Mouse (Mus musculus): ENCODE measurements at regions not wholly inside any gene's neighbourhood (a gene's known extent, or its start where the extent isn't known, plus 50 kb on each side); places are given as distances from the start of the nearest gene placed in this dataset.

GRCm38 (mm10) chr7:129096374-129097069 lies 160.3 kb upstream of the Plpp4 start:
- Histone ChIP-seq H3K27ac (no peak overlapping the region), H3K79me2 (replicated peaks; ENCODE audit: control insufficient read depth, insufficient read depth, low read length) (no peaks in the 10 kb centered on the region), H3K4me3 (no peak overlapping the region), H3K9ac (ENCODE audit: low read depth, low read length) (no peak overlapping the region), H3K4me1 (ENCODE audit: control insufficient read depth, insufficient read depth, low read length) (no peaks in the 10 kb centered on the region), H3K27me3 (ENCODE audit: control insufficient read depth, insufficient read depth, low read length) (no peaks in the 10 kb centered on the region), H3K36me3 (ENCODE audit: control insufficient read depth, insufficient read depth, low read length) (no peaks in the 10 kb centered on the region)
- intact Hi-C loops (cut with DNase I): no loop called here
- TF ChIP-seq POLR2A (IDR thresholded peaks at IDR 0.05; ENCODE audit: insufficient read depth, low read depth, low read length): no peak
- no peak for TF ChIP-seq CTCF (IDR thresholded peaks at IDR 0.05)
- TF ChIP-seq EP300 (IDR thresholded peaks at IDR 0.05; ENCODE audit: insufficient read depth, low read depth, low read length): no peak
- 25% methylated on average over 3 of the region's 3 CpGs for WGBS
- no peak for DNase-seq

DNA sequence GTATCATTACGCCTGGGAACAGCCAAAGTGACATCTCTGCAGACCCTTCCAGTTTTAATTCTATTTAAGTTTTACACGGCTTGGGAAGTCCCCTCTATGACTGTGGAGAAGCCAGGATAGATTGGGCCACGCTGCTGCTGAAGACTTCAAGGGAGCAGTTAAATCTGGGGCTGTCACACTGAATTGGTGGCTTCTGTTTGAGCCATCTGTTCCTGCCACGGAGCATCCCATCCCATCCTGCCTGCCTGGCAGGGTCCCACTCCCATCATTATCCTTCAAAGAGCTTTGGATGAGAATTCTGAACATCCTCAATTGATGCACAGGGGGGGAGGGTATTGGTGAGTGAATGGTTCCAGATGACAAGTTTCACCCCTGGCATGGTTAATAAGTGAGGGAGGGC lies 154.4 kb upstream of the Plpp4 start:
- no peaks in the 10 kb centered on the region for H3K4me1 ChIP-seq (ENCODE audit: control insufficient read depth, insufficient read depth, low read length)
- no peak overlapping the region for H3K27ac ChIP-seq
- no peak for TF ChIP-seq POLR2A (IDR thresholded peaks at IDR 0.05; ENCODE audit: insufficient read depth, low read depth, low read length)
- TF ChIP-seq EP300 (IDR thresholded peaks at IDR 0.05; ENCODE audit: insufficient read depth, low read depth, low read length): no peak
- no peak for TF ChIP-seq CTCF (IDR thresholded peaks at IDR 0.05)
- H3K36me3 ChIP-seq (ENCODE audit: control insufficient read depth, insufficient read depth, low read length): no peaks in the 10 kb centered on the region
- intact Hi-C loops (cut with DNase I): no loop called here
- no peak overlapping the region for H3K4me3 ChIP-seq
- WGBS: 73% methylated on average over 4 of the region's 4 CpGs
- no peaks in the 10 kb centered on the region for H3K79me2 ChIP-seq (replicated peaks; ENCODE audit: control insufficient read depth, insufficient read depth, low read length)
- no peak for DNase-seq
- no peaks in the 10 kb centered on the region for H3K27me3 ChIP-seq (ENCODE audit: control insufficient read depth, insufficient read depth, low read length)
- no peak overlapping the region for H3K9ac ChIP-seq (ENCODE audit: low read depth, low read length)

DNA sequence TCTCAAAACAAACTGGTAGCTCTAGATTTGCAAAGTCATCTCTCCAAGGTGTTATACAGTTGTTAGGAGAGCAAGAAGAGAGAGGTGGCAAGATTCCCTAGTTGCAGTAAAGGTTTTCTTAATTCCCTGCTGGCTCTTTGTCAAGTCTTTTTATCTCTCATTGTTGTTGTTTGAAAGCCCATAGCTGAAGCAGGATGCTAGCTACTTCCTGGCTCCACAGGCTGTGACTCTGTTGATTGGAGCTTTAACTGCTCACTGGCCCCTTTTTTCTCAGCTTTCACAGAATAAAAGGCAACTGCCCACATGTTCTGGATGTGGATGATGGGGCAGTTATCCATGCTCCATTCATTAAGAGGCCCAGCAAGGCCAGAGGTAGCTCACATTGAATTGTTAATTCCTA lies 122.7 kb upstream of the Plpp4 start:
- H3K9ac ChIP-seq (ENCODE audit: low read depth, low read length): no peak overlapping the region
- no peaks in the 10 kb centered on the region for H3K27me3 ChIP-seq (ENCODE audit: control insufficient read depth, insufficient read depth, low read length)
- intact Hi-C loops (cut with DNase I): no loop called here
- H3K27ac ChIP-seq: no peak overlapping the region
- H3K79me2 ChIP-seq (replicated peaks; ENCODE audit: control insufficient read depth, insufficient read depth, low read length): no peaks in the 10 kb centered on the region
- H3K4me3 ChIP-seq: no peak overlapping the region
- no peaks in the 10 kb centered on the region for H3K36me3 ChIP-seq (ENCODE audit: control insufficient read depth, insufficient read depth, low read length)
- peaks cover 2% of the 10 kb centered on the region; the same call in 1 of the 2 replicates for H3K4me1 ChIP-seq (ENCODE audit: control insufficient read depth, insufficient read depth, low read length)
- no peak for TF ChIP-seq POLR2A (IDR thresholded peaks at IDR 0.05; ENCODE audit: insufficient read depth, low read depth, low read length)
- no peak for TF ChIP-seq EP300 (IDR thresholded peaks at IDR 0.05; ENCODE audit: insufficient read depth, low read depth, low read length)
- TF ChIP-seq CTCF (IDR thresholded peaks at IDR 0.05): no peak
- no peak for DNase-seq

DNA sequence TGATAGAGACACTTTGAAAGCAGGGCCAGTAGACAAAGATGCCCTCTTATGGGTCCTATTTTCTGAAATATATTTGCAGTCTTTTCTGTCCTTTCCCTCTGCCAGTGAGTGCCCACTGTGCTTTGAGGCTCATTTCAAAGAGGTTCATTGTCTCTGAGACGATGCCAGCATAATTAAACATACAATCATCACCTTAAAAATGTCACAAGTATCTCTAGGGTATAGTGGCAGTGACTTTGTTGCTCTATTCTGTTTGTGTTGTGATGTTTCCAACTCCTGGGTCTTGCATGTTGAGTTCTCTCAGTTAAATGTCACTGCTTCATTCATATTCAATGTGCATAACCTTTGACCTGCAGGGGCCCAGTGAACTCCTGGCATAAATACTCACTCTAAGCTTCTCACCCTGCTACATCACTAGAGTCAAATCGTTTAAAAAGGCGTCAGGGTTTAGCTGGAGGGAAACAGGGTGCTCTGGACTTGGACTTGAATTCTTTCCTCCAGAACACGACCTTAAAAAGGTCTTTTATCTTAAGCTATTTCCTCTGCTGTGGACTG lies 122.1 kb upstream of the Plpp4 start:
- H3K79me2 ChIP-seq (replicated peaks; ENCODE audit: control insufficient read depth, insufficient read depth, low read length): no peaks in the 10 kb centered on the region
- H3K4me3 ChIP-seq: no peak overlapping the region
- H3K9ac ChIP-seq (ENCODE audit: low read depth, low read length): no peak overlapping the region
- H3K27me3 ChIP-seq (ENCODE audit: control insufficient read depth, insufficient read depth, low read length): no peaks in the 10 kb centered on the region
- no peak for DNase-seq
- H3K27ac ChIP-seq: no peak overlapping the region
- WGBS: 20% methylated on average over 4 of the region's 4 CpGs
- H3K4me1 ChIP-seq (ENCODE audit: control insufficient read depth, insufficient read depth, low read length): peaks cover 2% of the 10 kb centered on the region; the same call in 1 of the 2 replicates
- TF ChIP-seq POLR2A (IDR thresholded peaks at IDR 0.05; ENCODE audit: insufficient read depth, low read depth, low read length) (no peak), EP300 (IDR thresholded peaks at IDR 0.05; ENCODE audit: insufficient read depth, low read depth, low read length) (no peak), CTCF (IDR thresholded peaks at IDR 0.05) (no peak)
- intact Hi-C loops (cut with DNase I): no loop called here
- no peaks in the 10 kb centered on the region for H3K36me3 ChIP-seq (ENCODE audit: control insufficient read depth, insufficient read depth, low read length)

GRCm38 (mm10) chr7:129137303-129137990 lies 119.4 kb upstream of the Plpp4 start:
- Histone ChIP-seq H3K79me2 (replicated peaks; ENCODE audit: control insufficient read depth, insufficient read depth, low read length) (no peaks in the 10 kb centered on the region), H3K4me3 (no peak overlapping the region), H3K36me3 (ENCODE audit: control insufficient read depth, insufficient read depth, low read length) (no peaks in the 10 kb centered on the region), H3K4me1 (ENCODE audit: control insufficient read depth, insufficient read depth, low read length) (peaks cover 2% of the 10 kb centered on the region; the same call in 1 of the 2 replicates), H3K27ac (no peak overlapping the region), H3K27me3 (ENCODE audit: control insufficient read depth, insufficient read depth, low read length) (no peaks in the 10 kb centered on the region), H3K9ac (ENCODE audit: low read depth, low read length) (no peak overlapping the region)
- TF ChIP-seq POLR2A (IDR thresholded peaks at IDR 0.05; ENCODE audit: insufficient read depth, low read depth, low read length) (no peak), CTCF (IDR thresholded peaks at IDR 0.05) (no peak), EP300 (IDR thresholded peaks at IDR 0.05; ENCODE audit: insufficient read depth, low read depth, low read length) (no peak)
- DNase-seq: no peak
- WGBS: 83% methylated on average over 11 of the region's 11 CpGs
- intact Hi-C loops (cut with DNase I): no loop called here
